Mouse (Mus musculus) spleen, adult 2 months (tissue): Measurements from ENCODE around the gene 9930111J21Rik2. TPM values are rescaled to one million over a fixed set of nuclear protein-coding genes. Genes with fewer than 3 reads are reported as not detected.
"Not testable (repeated sequence)": the region's sequence is repeated elsewhere in the genome, so short reads cannot be mapped to it uniquely, and the experiment has no call there.

Experiments
- DNase-seq, 2 experiments: peaks; one replicate each; pipeline versions ENCODE4 v3.0.0 to v3.0.0-alpha.2; 2012 to 2021; ENCODE audit warnings: low spot score in 2 of 2, low read depth in 1 of 2
- H3K27ac ChIP-seq: fragments of 200-500 bp; 2 replicates; pipeline ENCODE4 v1.5.1; 2012; ENCODE audit warnings: low read length, inconsistent platforms; ENCODE audit not compliant: insufficient read depth
- H3K27me3 ChIP-seq: fragments of 200-500 bp; 2 replicates; pipeline ENCODE4 v1.6.1; 2012; ENCODE audit warnings: mild to moderate bottlenecking, moderate library complexity, low read length, inconsistent platforms; ENCODE audit not compliant: control insufficient read depth, insufficient read depth
- H3K36me3 ChIP-seq: fragments of 200-500 bp; 2 replicates; pipeline ENCODE4 v1.6.1; 2012; ENCODE audit warnings: mild to moderate bottlenecking, low read length, inconsistent platforms; ENCODE audit not compliant: control insufficient read depth, insufficient read depth
- H3K4me1 ChIP-seq: fragments of 200-500 bp; 2 replicates; pipeline ENCODE4 v1.6.1; 2011; ENCODE audit warnings: inconsistent platforms; ENCODE audit not compliant: control insufficient read depth, insufficient read depth, insufficient read length
- H3K4me3 ChIP-seq: fragments of 200-500 bp; 2 replicates; pipeline ENCODE4 v1.5.1; 2011; ENCODE audit warnings: mild to moderate bottlenecking, inconsistent platforms; ENCODE audit not compliant: insufficient read depth, insufficient read length; ENCODE audit errors: extremely low read depth
- CTCF ChIP-seq: fragments of 200-500 bp; IDR thresholded peaks from 2 replicates; pipeline ENCODE4 v1.5.1; 2011; ENCODE audit warnings: mild to moderate bottlenecking, inconsistent platforms; ENCODE audit not compliant: insufficient read depth, insufficient read length, insufficient replicate concordance; ENCODE audit errors: extremely low read depth
- POLR2A ChIP-seq: fragments of 200-500 bp; IDR thresholded peaks from 2 replicates; pipeline ENCODE4 v1.6.1; 2011; ENCODE audit warnings: low read depth, low read length, inconsistent platforms
- WGBS: fragments of 180-500 bp; shearing (Covaris S2); methylation state at CpG from one replicate; pipeline ENCODE4 v1.1.7; 2018; 5-methylcytosine and 5-hydroxymethylcytosine counted together
- polyA plus RNA-seq: library from polyadenylated mRNA; depleted of rRNA; stranded (reverse); fragments of >200 nt; gene quantifications from 2 replicates; pipeline ENCODE4 v1.2.3, GENCODE M21; 2012; rRNA removed

Gene 9930111J21Rik2
- 10.8 and 11.0 TPM in 2 replicates for polyA plus RNA-seq

DNA sequence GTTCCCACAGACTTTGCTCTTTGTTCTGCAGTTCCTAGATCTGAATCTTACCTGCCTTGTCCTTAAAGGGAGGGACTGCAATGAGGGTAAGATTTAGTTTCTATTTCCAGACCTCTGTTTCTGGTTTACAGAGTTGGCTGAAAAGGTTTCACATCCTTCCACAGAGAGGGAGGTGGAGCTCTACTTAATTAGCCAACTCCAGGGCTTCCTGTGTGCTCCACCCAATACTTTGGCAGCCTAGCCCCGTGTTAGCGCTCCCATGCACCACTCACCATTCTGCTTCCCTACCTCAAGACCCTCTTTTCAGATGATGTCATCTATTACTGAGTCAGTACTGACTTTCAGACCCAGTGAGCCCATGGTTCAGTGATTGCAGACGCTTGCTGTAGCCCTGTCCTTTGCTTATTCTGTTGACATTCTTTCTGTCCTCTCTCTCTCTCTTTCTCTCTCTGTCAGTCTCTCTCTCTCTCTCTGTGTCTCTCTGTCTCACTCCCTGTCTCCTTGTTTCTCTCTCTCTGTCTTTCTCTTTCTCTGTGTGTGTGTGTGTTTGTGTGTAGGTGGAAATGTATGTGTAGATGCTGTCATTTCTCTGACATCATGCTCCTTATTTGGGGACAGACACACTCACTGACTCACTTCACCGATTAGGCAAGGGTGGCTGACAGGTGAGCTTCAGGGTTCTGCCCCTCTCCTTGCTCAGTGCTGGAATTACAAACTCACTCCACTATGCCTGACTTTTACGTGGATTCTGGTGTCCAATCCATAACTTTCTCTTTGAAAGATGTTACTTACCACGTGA lies at the start of gene 9930111J21Rik2:
Gene 9930111J21Rik2 (minus strand): TSS at position 150 of the 799 bp plus-strand sequence.
- H3K27me3 ChIP-seq, H3K4me1 ChIP-seq, H3K4me3 ChIP-seq, H3K36me3 ChIP-seq: not testable (repeated sequence)
- peak in 1 of 2 experiments; percentile 17 for DNase-seq
- 7% methylated on average over 1 of the region's 6 CpGs for WGBS
- H3K27ac ChIP-seq: peak within 1 kb of the TSS; percentile 72

DNA sequence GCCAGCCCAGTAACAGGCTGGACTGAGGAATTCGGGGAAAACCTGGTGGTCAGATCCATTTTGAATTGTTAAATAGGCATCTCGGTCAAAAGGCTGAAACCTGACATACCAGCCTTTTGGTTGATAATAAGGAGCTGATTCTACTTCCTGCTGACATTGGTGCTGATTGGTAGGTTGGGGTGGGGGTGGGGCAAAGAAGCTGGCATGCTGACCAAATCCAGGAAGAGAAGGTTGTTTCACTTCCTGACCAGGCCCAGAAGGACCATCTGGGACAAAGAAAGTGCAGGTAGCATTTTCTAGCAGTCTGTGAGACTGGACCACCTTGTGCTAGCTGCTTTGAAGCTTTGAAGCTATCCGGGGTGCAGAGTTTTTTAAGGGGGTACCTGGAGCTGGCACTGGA lies 49.4 kb upstream of the 9930111J21Rik2 start:
- peak in 1 of 2 experiments; percentile 55 for DNase-seq
- no peak for TF ChIP-seq POLR2A
- no peak for TF ChIP-seq CTCF
- Histone ChIP-seq H3K27me3 (no peaks in the 10 kb centered on the region), H3K4me3 (no peak overlapping the region), H3K36me3 (peaks cover 19% of the 10 kb centered on the region), H3K27ac (peak overlapping the region; percentile 74), H3K4me1 (peaks cover 12% of the 10 kb centered on the region; the same call in 1 of the 2 replicates)
- WGBS: 68% methylated on average over 3 of the region's 3 CpGs

DNA sequence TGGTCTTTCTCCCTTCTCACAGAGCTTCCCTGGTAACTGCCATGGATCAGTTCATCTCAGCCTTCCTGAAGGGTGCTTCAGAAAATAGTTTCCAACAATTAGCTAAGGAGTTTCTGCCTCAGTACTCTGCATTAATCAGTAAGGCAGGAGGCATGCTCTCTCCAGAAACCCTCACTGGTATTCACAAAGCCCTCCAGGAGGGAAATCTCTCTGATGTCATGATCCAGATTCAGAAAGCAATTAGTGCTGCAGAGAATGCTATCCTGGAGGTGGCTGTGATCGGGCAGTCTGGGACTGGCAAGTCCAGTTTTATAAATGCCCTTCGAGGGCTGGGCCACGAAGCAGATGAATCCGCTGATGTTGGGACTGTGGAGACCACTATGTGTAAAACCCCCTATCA lies 44.3 kb upstream of the 9930111J21Rik2 start:
- peak overlapping the region; percentile 1 for H3K27ac ChIP-seq

DNA sequence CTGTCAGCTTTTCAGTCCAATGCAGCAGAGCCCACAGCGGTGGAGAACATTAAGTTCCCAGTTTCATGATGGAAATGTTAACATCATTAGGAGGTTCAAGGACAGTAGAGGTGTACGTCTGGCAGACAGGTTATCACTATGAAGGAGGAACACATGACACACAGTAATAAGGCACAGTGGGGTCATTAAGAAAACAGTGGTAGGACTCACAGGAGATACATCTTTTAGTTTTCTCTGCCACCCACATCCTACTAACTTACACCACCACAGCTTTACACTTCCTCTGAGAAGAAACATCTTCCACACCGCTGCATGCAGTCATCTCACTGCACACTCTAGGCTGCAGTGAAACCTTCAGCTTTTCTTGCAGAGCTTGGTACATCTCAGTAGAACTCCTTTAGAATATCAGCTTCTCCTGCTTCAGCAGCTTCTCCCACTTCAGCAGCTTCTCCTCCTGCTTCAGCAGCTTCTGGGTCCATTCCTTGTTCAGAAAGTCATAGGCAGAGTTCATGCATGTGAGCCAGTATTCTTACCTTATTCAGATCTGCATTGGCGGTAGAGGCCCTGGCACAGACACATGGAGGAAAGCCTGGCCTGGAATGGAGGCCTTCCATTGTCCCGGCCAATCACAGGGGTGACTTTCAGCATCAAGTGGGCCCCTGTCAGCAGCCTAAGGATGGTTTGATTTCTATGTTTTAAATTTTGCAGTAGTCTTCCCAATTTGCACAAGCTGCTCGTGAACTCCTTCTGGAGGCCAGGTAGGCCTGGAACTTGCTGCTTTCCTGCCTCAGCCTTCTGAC lies 43.0 kb upstream of the 9930111J21Rik2 start:
- no peaks in the 10 kb centered on the region for H3K27me3 ChIP-seq
- H3K27ac ChIP-seq: peak overlapping the region; percentile 67
- H3K36me3 ChIP-seq: peaks cover 22% of the 10 kb centered on the region
- H3K4me3 ChIP-seq: no peak overlapping the region
- WGBS: 49% methylated on average over 6 of the region's 6 CpGs
- no peak; the same call in 1 of the 2 replicates for TF ChIP-seq POLR2A
- no peak for TF ChIP-seq CTCF
- peak in 1 of 2 experiments; percentile 44 for DNase-seq
- H3K4me1 ChIP-seq: peaks cover 17% of the 10 kb centered on the region

More for the DNA sequence above, 44.3 kb upstream of the 9930111J21Rik2 start:
- no peak for DNase-seq
- H3K4me3 ChIP-seq: no peak overlapping the region
- TF ChIP-seq POLR2A: no peak
- peaks cover 22% of the 10 kb centered on the region for H3K36me3 ChIP-seq
- peaks cover 15% of the 10 kb centered on the region for H3K4me1 ChIP-seq
- no peaks in the 10 kb centered on the region for H3K27me3 ChIP-seq
- 95% methylated on average over 4 of the region's 4 CpGs for WGBS

DNA sequence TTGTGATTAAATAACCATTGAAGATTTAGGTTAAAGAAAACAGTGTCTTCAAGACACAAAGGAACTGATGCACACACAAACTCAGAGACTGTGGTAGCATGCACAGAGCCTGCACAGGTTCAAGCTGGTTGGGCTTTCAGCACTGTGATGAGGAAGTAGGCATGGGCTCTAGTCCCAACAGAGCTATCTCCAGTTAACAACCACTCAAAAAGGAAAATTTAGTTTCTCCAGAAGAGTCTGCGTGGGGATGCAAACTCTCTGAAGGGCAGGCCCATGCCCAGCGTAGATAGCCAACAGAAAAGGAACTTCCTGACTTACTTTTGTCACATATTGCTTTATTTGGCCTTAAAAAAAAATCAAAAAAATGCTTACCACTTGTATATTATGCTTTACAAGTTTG lies 41.7 kb upstream of the 9930111J21Rik2 start:
- no peak for DNase-seq
- H3K27ac ChIP-seq: peak overlapping the region; percentile 77
- H3K36me3 ChIP-seq: peaks cover 20% of the 10 kb centered on the region
- TF ChIP-seq POLR2A (no peak), CTCF (no peak)
- no peak overlapping the region for H3K4me3 ChIP-seq
- H3K27me3 ChIP-seq: no peaks in the 10 kb centered on the region
- peaks cover 17% of the 10 kb centered on the region for H3K4me1 ChIP-seq
- 32% methylated on average over 2 of the region's 2 CpGs for WGBS

DNA sequence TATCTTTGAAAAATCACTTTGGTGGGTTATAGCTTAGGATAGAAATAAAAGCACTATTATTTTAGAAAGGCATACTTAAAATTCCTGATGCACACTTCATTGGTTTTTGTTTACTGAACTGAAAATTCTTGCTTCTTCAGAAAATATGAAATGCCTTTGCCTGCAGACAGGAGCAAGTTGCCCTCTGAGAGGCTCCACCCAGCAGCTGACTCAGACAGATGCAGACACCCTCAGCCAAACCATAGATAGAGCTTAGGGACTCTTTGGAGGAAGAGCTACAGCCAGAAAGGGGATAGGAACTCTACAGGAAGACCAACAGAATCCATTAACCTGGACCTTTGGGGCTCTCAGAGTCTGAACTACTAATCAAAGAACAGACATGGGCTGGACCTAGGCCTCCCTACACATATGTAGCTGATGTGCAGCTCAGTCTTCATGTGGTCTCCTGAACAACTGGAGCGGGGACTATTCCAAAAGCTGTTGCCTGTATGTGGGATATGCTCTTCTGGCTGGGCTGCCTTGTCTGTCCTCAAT lies 41.1 kb upstream of the 9930111J21Rik2 start:
- peaks cover 14% of the 10 kb centered on the region for H3K36me3 ChIP-seq
- TF ChIP-seq CTCF (no peak), POLR2A (no peak)
- H3K4me3 ChIP-seq: no peak overlapping the region
- WGBS: 93% methylated on average over 1 of the region's 1 CpGs
- peaks cover 17% of the 10 kb centered on the region for H3K4me1 ChIP-seq
- H3K27me3 ChIP-seq: no peaks in the 10 kb centered on the region
- DNase-seq: no peak
- peak overlapping the region; percentile 77 for H3K27ac ChIP-seq
